Mouse (Mus musculus): Measurements from ENCODE around the gene Egfem1. TPM values are rescaled to one million over a fixed set of nuclear protein-coding genes. Genes with fewer than 3 reads are reported as not detected.

Egfem1 gene
- polyA plus RNA-seq, 1 experiment from 2014 or later: 6.8 TPM

- Histone ChIP-seq H3K4me2 (ENCODE audit: low read depth, low read length, severe bottlenecking) (no peak overlapping the region), H3K36me3 (ENCODE audit: control insufficient read depth, insufficient read depth, low read length) (no peaks in the 10 kb centered on the region), H3K27ac (ENCODE audit: low read depth, low read length) (no peak overlapping the region), H3K27me3 (ENCODE audit: control insufficient read depth, insufficient read depth, low read length) (no peaks in the 10 kb centered on the region), H3K9ac (ENCODE audit: low read length) (no peak overlapping the region), H3K9me3 (ENCODE audit: control insufficient read depth, low read length) (no peaks in the 10 kb centered on the region), H3K4me1 (replicated peaks; ENCODE audit: control insufficient read depth, insufficient read depth, low read length) (no peaks in the 10 kb centered on the region), H3K4me3 (ENCODE audit: low read depth, low read length) (no peak overlapping the region)
- ATAC-seq (replicated peaks; ENCODE audit: low FRiP score) (no peak), DNase-seq (ENCODE audit: low spot score) (no peak)
- 90% methylated on average over 3 of the region's 3 CpGs for whole genome bisulfite sequencing
These were observed 260.5 kb downstream of the Egfem1 start for GRCm38 (mm10) chr3:29342223-29342791.

- no peak for DNase-seq (ENCODE audit: low spot score)
- 80% methylated on average over 3 of the region's 3 CpGs for WGBS
- Histone ChIP-seq H3K4me2 (ENCODE audit: low read depth, low read length, severe bottlenecking) (no peak overlapping the region), H3K4me1 (replicated peaks; ENCODE audit: control insufficient read depth, insufficient read depth, low read length) (no peaks in the 10 kb centered on the region), H3K27me3 (ENCODE audit: control insufficient read depth, insufficient read depth, low read length) (no peaks in the 10 kb centered on the region), H3K9ac (ENCODE audit: low read length) (no peak overlapping the region), H3K36me3 (ENCODE audit: control insufficient read depth, insufficient read depth, low read length) (no peaks in the 10 kb centered on the region), H3K27ac (ENCODE audit: low read depth, low read length) (no peak overlapping the region), H3K4me3 (ENCODE audit: low read depth, low read length) (no peak overlapping the region), H3K9me3 (ENCODE audit: control insufficient read depth, low read length) (no peaks in the 10 kb centered on the region)
- no peak for ATAC-seq (replicated peaks; ENCODE audit: low FRiP score)
These were observed 264.0 kb downstream of the Egfem1 start for GRCm38 (mm10) chr3:29345805-29346204.

GRCm38 (mm10) chr3:29366907-29367306, 285.1 kb downstream of the Egfem1 start:
- no peak overlapping the region for H3K4me2 ChIP-seq (ENCODE audit: low read depth, low read length, severe bottlenecking)
- 61% methylated on average over 8 of the region's 8 CpGs for WGBS
- no peak overlapping the region for H3K4me3 ChIP-seq (ENCODE audit: low read depth, low read length)
- no peaks in the 10 kb centered on the region for H3K4me1 ChIP-seq (replicated peaks; ENCODE audit: control insufficient read depth, insufficient read depth, low read length)
- H3K9me3 ChIP-seq (ENCODE audit: control insufficient read depth, low read length): no peaks in the 10 kb centered on the region
- no peaks in the 10 kb centered on the region for H3K27me3 ChIP-seq (ENCODE audit: control insufficient read depth, insufficient read depth, low read length)
- no peak for DNase-seq (ENCODE audit: low spot score)
- H3K9ac ChIP-seq (ENCODE audit: low read length): no peak overlapping the region
- no peak overlapping the region for H3K27ac ChIP-seq (ENCODE audit: low read depth, low read length)
- H3K36me3 ChIP-seq (ENCODE audit: control insufficient read depth, insufficient read depth, low read length): no peaks in the 10 kb centered on the region
- ATAC-seq (replicated peaks; ENCODE audit: low FRiP score): no peak

- no peak overlapping the region for H3K9ac ChIP-seq (ENCODE audit: low read length)
- H3K4me1 ChIP-seq (replicated peaks; ENCODE audit: control insufficient read depth, insufficient read depth, low read length): no peaks in the 10 kb centered on the region
- H3K4me2 ChIP-seq (ENCODE audit: low read depth, low read length, severe bottlenecking): no peak overlapping the region
- DNase-seq (ENCODE audit: low spot score) (no peak), ATAC-seq (replicated peaks; ENCODE audit: low FRiP score) (no peak)
- H3K27me3 ChIP-seq (ENCODE audit: control insufficient read depth, insufficient read depth, low read length): no peaks in the 10 kb centered on the region
- 71% methylated on average over 5 of the region's 5 CpGs for WGBS
- no peak overlapping the region for H3K27ac ChIP-seq (ENCODE audit: low read depth, low read length)
- H3K4me3 ChIP-seq (ENCODE audit: low read depth, low read length): no peak overlapping the region
- H3K9me3 ChIP-seq (ENCODE audit: control insufficient read depth, low read length): no peaks in the 10 kb centered on the region
- no peaks in the 10 kb centered on the region for H3K36me3 ChIP-seq (ENCODE audit: control insufficient read depth, insufficient read depth, low read length)
These were observed 288.7 kb downstream of the Egfem1 start for GRCm38 (mm10) chr3:29370519-29370918.

- Histone ChIP-seq H3K27me3 (ENCODE audit: control insufficient read depth, insufficient read depth, low read length) (no peaks in the 10 kb centered on the region), H3K27ac (ENCODE audit: low read depth, low read length) (no peak overlapping the region), H3K9me3 (ENCODE audit: control insufficient read depth, low read length) (no peaks in the 10 kb centered on the region), H3K4me2 (ENCODE audit: low read depth, low read length, severe bottlenecking) (no peak overlapping the region), H3K36me3 (ENCODE audit: control insufficient read depth, insufficient read depth, low read length) (no peaks in the 10 kb centered on the region), H3K4me3 (ENCODE audit: low read depth, low read length) (no peak overlapping the region), H3K4me1 (replicated peaks; ENCODE audit: control insufficient read depth, insufficient read depth, low read length) (0 out of 2 replicates have a peak, but pooled peaks cover 4% of the 10 kb centered on the region), H3K9ac (ENCODE audit: low read length) (no peak overlapping the region)
- ATAC-seq (replicated peaks; ENCODE audit: low FRiP score) (no peak), DNase-seq (ENCODE audit: low spot score) (no peak)
- 54% methylated on average over 2 of the region's 2 CpGs for WGBS
These were observed 299.4 kb downstream of the Egfem1 start for GRCm38 (mm10) chr3:29381255-29381654.

GRCm38 (mm10) chr3:29399064-29399463, 317.2 kb downstream of the Egfem1 start:
- H3K36me3 ChIP-seq (ENCODE audit: control insufficient read depth, insufficient read depth, low read length): no peaks in the 10 kb centered on the region
- no peak overlapping the region for H3K4me2 ChIP-seq (ENCODE audit: low read depth, low read length, severe bottlenecking)
- H3K9me3 ChIP-seq (ENCODE audit: control insufficient read depth, low read length): no peaks in the 10 kb centered on the region
- no peak overlapping the region for H3K27ac ChIP-seq (ENCODE audit: low read depth, low read length)
- no peaks in the 10 kb centered on the region for H3K4me1 ChIP-seq (replicated peaks; ENCODE audit: control insufficient read depth, insufficient read depth, low read length)
- no peak overlapping the region for H3K9ac ChIP-seq (ENCODE audit: low read length)
- H3K4me3 ChIP-seq (ENCODE audit: low read depth, low read length): no peak overlapping the region
- WGBS: 78% methylated on average over 3 of the region's 3 CpGs
- ATAC-seq (replicated peaks; ENCODE audit: low FRiP score) (no peak), DNase-seq (ENCODE audit: low spot score) (no peak)
- no peaks in the 10 kb centered on the region for H3K27me3 ChIP-seq (ENCODE audit: control insufficient read depth, insufficient read depth, low read length)

- H3K27ac ChIP-seq (ENCODE audit: low read depth, low read length): no peak overlapping the region
- no peak for ATAC-seq (replicated peaks; ENCODE audit: low FRiP score)
- 88% methylated on average over 2 of the region's 2 CpGs for WGBS
- H3K4me2 ChIP-seq (ENCODE audit: low read depth, low read length, severe bottlenecking): no peak overlapping the region
- no peaks in the 10 kb centered on the region for H3K27me3 ChIP-seq (ENCODE audit: control insufficient read depth, insufficient read depth, low read length)
- H3K36me3 ChIP-seq (ENCODE audit: control insufficient read depth, insufficient read depth, low read length): no peaks in the 10 kb centered on the region
- H3K9ac ChIP-seq (ENCODE audit: low read length): no peak overlapping the region
- H3K4me1 ChIP-seq (replicated peaks; ENCODE audit: control insufficient read depth, insufficient read depth, low read length): no peaks in the 10 kb centered on the region
- H3K4me3 ChIP-seq (ENCODE audit: low read depth, low read length): no peak overlapping the region
- DNase-seq (ENCODE audit: low spot score): no peak
- no peaks in the 10 kb centered on the region for H3K9me3 ChIP-seq (ENCODE audit: control insufficient read depth, low read length)
These were observed 339.8 kb downstream of the Egfem1 start for GRCm38 (mm10) chr3:29421634-29422033.

GRCm38 (mm10) chr3:29432109-29433091, 350.6 kb downstream of the Egfem1 start:
- Histone ChIP-seq H3K4me3 (ENCODE audit: low read depth, low read length) (no peak overlapping the region), H3K9ac (ENCODE audit: low read length) (no peak overlapping the region), H3K36me3 (ENCODE audit: control insufficient read depth, insufficient read depth, low read length) (no peaks in the 10 kb centered on the region), H3K4me2 (ENCODE audit: low read depth, low read length, severe bottlenecking) (peak overlapping the region; percentile 13; the same call in 1 of the 2 replicates), H3K4me1 (replicated peaks; ENCODE audit: control insufficient read depth, insufficient read depth, low read length) (no peaks in the 10 kb centered on the region; the same call in 1 of the 2 replicates), H3K27ac (ENCODE audit: low read depth, low read length) (peak overlapping the region; percentile 38; the same call in 1 of the 2 replicates), H3K27me3 (ENCODE audit: control insufficient read depth, insufficient read depth, low read length) (no peaks in the 10 kb centered on the region), H3K9me3 (ENCODE audit: control insufficient read depth, low read length) (no peaks in the 10 kb centered on the region)
- ATAC-seq (replicated peaks; ENCODE audit: low FRiP score): peak; percentile 85
- WGBS: 33% methylated on average over 10 of the region's 10 CpGs
- DNase-seq (ENCODE audit: low spot score): no peak

All from forebrain, embryonic 11.5 days (tissue).